Mouse (Mus musculus) MN1 (cell line): Measurements from ENCODE around the gene Nostrin.

Source experiments
- DNase-seq: peaks from one replicate; pipeline ENCODE4 v3.0.0-alpha.2; 2016; ENCODE audit warnings: low spot score

Gene Nostrin

DNA sequence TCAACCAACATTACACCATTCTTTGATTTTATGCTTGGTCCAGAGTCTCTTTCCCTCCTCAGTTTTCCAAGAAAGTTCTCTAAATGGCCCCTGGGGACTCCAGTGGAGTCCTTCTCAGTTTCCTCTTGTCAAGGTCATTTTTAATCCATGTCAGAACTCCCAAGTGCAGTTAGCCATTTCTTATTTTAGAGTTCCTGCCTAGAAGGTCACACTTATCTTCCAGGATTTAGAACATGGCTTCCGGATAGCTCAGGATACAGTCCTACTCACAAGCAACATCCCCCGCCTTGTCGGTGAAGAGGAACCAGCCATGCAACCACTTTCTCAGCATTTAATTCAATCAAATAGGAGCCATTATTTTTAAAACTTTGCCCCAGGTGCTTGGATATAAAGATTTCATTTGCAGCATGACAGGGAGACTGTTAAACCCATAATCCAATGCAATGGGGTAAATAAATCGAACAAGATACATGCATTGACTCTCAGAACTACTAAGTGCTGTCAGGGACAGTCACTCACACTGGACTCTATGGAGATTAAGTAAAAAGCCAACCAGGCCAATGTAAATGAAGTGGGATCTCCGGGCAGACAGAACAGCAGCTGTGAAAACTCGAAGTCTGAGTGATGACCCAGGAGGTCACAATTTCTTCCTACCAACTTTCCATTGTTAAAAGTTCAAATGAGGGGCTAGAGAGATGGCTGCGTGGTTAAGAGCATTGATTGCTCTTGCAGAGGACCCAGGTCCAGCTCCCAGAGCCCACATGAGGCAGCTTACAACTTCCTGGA lies 6.0 kb upstream of the Nostrin start:
- DNase-seq = no peak

DNA sequence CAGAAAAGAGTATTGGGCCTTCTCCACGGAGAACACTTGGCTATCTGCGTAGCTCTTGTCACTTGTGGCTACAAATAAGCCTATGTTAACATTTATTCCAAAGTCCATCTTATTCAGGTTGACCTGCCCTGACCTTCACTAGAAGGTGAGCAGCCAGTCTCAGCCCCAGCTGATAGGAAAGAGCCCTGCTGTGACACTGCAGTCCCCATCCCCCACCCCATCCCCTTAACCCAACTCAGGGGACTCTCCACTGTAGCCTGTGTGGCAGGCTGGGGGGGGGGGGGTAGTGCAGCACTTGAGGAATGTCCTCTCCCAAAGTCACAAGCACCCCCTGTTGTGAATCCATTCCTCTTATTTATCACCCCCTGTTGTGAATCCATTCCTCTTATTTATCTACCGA lies 3.6 kb upstream of the Nostrin start:
- DNase-seq = no peak

DNA sequence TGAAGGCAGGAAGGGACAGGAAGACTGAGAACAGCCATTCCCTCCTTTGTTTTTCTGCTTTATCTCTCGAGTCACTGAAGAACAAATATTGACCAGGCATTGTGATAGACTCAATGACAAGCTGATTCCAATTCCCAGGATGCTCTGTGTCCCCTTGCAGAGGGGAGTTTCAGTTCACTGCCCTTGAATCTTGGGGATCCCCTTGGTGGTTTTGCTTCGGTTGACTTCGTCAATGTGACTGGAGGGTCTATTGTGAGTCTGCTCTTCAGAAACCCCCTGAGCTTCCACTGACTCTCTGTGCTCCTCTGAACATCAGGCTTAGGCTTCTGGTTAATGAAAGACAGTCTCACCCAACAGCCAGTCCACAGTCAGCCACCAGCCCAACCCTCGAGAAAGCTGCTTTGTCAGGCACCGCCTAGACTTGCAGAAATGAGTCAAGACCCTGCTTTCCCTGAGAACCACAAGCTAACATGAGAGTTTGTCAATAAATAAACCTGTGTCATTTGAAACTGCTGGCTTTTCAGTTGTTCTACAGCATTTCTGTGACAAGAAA lies 3.0 kb upstream of the Nostrin start:
- DNase-seq = no peak

GRCm38 (mm10) chr2:69134186-69134585 lies 1.4 kb upstream of the Nostrin start:
- DNase-seq = no peak

DNA sequence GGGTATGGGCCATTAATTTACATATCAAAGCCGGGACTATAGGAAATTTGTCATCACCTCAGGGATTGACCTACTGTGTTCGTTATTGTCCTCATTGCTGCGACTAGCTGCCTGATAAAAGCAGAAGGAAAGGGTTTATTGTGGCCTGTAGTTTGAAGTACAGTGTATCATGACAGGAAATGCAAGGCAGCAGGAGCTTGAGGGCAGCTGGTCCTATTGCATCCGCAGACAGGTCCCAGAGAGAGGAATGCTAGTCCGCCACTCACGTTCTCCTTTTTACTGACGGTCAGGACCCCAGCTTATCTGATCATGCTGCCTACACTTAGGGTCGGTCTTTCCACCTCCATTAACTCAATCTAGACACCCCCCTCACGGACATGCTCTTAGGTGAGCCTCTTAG lies 663 bp upstream of the Nostrin start:
- DNase-seq = no peak

DNA sequence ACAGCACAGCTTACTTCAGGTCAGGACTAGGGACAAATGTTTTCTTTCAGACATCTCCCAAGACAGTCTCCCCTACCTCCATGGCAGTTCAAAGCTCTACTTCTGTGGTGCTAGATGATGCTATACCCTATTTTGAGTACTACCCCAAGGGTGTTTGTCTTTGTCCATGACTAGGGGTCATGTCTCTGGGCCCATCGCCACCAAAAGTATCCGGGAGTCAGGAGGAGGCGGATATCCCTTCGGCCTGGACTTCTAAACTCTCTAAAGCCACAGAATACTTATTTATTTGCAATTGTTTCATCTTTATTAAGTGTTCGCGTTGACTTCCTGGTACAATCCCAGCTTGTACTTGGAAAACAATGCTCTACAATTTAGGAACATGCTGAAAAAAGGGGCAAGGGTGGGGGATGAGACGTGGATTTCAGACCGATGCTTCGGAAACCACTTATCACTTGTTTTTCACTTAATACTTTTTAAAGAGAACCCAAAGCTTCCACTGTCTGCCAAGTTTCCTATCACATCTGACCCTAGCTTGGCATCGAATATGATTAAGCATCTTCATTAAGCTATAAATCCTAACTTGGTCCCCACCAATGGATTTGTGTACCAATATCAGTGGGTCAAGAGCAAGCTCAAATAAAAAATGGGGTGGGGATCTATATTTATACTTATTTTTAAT lies 1.9 kb downstream of the Nostrin start:
- no peak for DNase-seq

- no peak for DNase-seq
Measured at GRCm38 (mm10) chr2:69138759-69139158, 3.2 kb downstream of the Nostrin start.

DNA sequence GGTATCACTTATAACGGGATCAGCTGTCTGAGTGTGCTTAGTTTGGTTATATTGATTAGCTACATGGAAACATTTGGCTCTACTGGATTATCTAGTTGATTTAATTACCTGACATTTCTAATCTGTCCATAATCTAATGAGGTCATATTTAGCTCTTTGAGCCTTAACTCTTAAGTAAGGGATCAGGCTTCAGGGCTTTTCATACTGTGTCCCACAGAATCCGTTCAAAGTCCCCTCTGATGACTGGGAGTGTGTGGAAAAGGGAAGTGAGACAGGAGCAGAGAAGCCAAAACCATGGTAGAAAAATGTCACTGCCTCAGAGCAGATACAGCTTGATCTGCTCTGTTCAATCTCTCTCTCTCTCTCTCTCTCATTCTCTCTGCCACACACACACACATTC lies 4.6 kb downstream of the Nostrin start:
- no peak for DNase-seq

- no peak for DNase-seq
Measured at GRCm38 (mm10) chr2:69140816-69141215, 5.2 kb downstream of the Nostrin start.

DNA sequence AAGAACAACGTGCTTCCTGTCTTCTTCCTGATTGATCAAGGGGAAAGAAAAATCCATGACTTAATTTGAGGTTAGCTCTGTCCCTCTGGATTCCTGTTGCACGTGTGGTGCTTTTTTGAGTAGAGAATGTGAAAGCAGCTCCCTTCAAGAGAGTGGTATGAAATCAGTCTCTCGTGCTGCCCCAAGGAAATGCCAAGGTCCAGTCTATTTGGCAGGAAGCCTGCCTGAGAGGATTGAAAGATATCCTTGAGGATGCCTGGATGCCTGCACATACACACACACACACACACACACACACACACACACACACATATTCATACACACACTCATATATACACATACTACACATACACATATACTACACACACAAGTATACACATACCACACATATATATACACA lies 13.1 kb downstream of the Nostrin start:
- DNase-seq = no peak

DNA sequence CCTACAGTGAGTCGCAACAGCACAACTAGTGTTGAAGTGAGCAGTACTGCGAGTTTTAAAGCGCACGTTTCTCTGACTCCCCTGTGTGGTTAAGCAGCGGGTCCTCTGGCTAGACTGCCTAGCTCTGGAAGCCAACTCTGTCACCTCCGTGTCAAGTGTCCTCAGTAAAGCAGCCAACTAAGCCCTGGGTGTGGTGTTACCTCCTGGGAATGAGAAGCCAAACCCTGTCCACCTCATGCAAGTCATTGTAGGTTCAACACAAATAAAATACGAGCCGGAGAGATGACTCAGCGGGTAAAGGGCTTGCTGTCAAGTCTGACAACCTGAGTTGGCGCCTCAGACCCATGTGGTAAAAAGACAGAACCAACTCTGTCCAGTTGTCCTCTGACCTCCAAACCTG lies 13.6 kb downstream of the Nostrin start:
- DNase-seq = no peak

DNA sequence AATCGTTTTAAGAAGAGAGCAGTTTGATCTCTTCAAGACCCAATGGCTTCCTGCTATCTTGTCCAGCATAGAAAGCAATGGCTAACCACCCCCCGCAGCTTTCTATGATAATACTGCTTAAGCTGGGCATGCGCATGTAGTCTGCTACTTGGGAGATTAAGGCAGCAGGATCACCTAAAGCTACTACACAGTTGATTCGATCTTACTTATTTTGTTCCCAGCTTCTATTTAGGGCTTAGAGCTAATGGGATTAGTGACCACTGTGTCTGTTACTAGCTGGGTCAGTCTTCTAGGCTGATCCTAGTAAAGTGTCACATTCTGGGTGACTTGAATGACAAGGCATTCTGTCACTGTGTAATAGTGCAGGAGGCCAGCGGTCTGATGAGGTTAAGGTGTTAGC lies 15.2 kb downstream of the Nostrin start:
- no peak for DNase-seq

GRCm38 (mm10) chr2:69155861-69156260 lies 20.3 kb downstream of the Nostrin start:
- no peak for DNase-seq

DNA sequence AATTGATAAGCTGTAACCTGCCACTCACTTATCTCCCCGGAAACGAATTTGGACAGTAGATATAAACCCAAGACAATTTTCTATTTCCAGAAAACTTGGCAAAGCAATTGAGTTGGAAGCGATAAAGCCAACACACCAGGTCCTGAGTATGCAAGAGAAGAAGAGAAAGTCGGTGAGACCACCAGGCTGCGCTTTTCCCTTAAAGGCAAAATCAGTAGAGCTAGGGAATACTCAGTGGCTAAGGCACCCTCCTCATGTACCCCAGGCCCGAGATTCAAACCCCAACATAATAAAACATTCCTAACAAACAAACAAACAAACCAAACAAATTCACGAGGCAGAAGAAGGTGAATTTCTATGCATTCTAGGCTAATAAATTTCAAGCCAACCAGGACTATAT lies 20.7 kb downstream of the Nostrin start:
- DNase-seq = no peak

DNA sequence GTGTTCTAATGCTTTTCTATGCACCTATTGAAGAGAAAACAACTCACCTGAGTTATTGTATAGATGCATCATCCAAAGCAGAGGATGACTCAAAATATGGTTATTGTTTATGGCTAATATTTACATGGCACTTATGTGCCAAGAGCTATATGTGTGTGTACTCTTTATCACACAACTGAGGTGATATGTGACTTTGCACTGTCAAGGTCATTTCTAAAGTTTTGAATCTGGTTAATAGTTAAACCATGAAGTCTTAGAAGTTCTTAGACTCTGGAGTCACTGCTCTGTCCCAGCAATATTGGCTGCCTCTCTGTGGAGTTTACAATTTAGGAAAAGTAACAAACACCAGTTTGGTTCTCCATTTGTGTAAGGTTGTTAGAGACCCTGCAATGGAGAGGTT lies 23.3 kb downstream of the Nostrin start:
- no peak for DNase-seq

- no peak for DNase-seq
Measured at GRCm38 (mm10) chr2:69170395-69171077, 34.9 kb downstream of the Nostrin start.

DNA sequence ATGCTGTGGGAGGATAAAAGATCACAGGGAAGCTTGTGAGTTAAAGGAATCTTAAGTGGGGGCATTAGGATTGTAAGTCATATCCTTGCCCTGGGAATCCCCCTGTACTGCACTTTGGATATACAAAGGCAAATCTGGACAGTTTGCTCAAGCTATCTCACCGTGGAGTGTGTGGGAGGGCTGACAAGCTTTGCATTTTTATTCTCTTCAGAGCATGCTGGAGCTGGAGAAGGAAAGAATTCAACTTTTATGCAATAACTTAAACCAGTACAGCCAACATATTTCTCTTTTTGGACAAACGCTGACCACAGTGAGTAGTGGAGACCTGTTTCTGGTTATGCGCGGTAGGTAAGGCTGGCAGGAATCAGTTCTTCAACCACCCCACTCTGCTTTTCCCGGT lies 39.7 kb downstream of the Nostrin start:
- no peak for DNase-seq

DNA sequence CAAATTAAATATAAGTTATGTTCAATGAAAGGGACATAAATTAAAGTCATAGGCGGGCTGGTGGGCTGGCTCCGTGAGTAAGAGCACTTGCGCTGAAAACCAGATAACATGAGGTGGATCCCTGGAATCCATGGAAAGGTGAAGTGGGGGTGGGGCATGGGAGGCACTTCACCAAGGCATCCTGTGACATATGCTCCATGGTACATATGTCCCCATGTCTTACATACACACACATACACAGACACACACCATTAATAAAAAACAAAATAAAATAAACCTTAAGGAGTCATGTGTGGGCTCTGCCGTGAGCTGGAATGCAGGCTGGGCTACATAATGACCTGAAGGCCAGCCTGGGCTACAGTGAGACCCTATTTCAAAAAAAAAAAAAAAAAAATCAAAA lies 44.1 kb downstream of the Nostrin start:
- no peak for DNase-seq

DNA sequence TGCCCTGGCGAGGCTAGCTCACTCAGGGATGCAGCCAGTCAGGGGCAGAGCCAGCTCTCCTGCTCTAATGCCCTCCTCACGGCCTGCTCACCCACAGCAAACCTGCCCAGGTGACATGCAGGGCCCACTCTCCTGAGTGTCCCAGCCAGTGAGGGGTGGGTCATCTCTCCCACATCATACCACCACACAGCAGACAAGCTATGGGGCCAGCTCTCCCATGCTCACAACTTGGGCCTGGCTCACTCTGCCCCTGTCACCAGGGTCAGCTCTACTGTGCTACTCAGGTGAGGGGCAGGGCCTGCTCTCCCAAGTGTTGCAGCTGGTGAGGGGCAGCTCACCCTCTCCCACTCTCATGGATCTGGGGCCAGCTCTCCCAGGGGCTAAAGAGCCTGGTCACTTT lies 52.4 kb downstream of the Nostrin start:
- no peak for DNase-seq

GRCm38 (mm10) chr2:69188732-69189131 lies 53.1 kb downstream of the Nostrin start:
- no peak for DNase-seq

GRCm38 (mm10) chr2:69189222-69189621 lies 53.6 kb downstream of the Nostrin start:
- no peak for DNase-seq

DNA sequence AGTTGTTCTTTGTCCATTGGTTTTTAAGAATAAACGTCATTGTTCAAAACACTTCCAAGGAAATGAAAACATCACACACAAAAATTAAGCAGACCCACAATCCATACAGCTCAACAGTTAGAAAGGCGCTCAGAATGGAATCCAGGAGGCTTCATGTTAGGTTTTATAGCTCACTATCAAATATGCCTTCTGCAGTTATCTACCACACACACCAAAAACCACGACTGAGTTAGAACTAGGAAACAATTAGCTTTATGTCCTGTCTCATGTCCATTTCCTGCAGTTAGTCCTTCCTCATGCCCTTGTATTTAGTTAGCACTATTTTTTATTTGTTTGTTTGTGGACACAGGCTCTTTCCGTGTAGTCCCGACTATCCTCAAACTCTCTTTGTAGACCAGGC lies 55.5 kb downstream of the Nostrin start:
- DNase-seq = no peak

DNA sequence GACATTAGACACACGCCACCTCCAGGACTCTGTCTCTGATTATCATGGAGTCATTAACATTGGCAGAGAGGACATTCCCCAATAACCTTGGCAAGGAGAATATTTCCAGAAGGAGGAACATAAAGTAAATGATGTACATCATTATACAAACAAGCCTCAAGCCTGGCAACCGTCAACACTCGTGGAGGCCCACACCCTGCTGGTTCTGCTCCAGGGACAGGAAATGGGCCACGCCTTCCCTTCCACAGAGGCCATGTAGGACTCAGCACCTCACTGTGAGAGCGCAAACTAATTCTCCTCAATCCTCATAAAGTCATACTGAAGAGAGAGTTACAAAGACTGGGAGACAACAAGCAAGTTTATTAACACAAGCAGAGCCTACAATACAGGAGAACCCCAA lies 58.0 kb downstream of the Nostrin start:
- no peak for DNase-seq
